Comparison of ENCODE assay signal across 25 mouse cellular contexts in the genomic region with DNA sequence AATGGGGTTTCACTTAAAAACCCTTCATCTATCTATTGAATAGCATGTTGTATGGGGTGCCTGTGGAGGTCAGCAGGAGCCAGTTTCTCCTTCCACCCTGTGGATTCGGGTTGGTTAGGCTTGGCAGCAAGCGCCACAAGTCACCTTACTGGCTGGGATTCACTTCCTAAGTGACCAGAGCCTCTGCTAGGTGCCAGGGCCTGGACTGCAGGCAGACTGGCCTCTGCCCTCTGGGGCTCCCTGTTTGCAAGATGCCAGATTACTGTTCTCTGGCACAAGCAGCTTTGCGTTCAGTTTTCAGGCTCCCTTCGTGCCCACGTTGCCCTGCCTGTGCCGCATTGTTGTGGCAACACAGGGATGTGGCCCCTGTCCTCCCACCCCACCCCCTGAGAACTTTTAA. TPM values are rescaled to one million over a fixed set of nuclear protein-coding genes. Genes with fewer than 3 reads are reported as not detected.
DNase-seq lines count a peak whose midpoint lies in the region; ATAC-seq and TF ChIP-seq lines count a peak whose summit lies in the region.
"Had no signal": no experiment of that assay in that cellular context is flagged by ENCODE, and none has a peak within 500 bp of the region (broad histone marks: within the 10 kb centered on the region; RNA-seq: fewer than 3 reads in every experiment).

No protein-coding gene starts in this region.

- H3K27me3 ChIP-seq in midbrain, embryonic 16.5 days (ENCODE audit: control insufficient read depth, insufficient read depth, low read depth, low read length), result no peaks in the 10 kb centered on the region
- no peaks in the 10 kb centered on the region for H3K27me3 ChIP-seq in midbrain, postnatal 0 days (ENCODE audit: insufficient read depth, low read length)
- H3K27me3 ChIP-seq: heart, embryonic 12.5 days had no signal

- H3K9me3 ChIP-seq in midbrain, embryonic 16.5 days (replicated peaks; ENCODE audit: control insufficient read depth, low read length, poor library complexity, severe bottlenecking), result no peaks in the 10 kb centered on the region
- no peaks in the 10 kb centered on the region for H3K9me3 ChIP-seq in midbrain, postnatal 0 days (ENCODE audit: low read length)
- H3K9me3 ChIP-seq: heart, embryonic 12.5 days had no signal

- no peak overlapping the region for H3K4me3 ChIP-seq in midbrain, embryonic 16.5 days (ENCODE audit: low read depth, low read length)
- no peak overlapping the region for H3K4me3 ChIP-seq in midbrain, postnatal 0 days (ENCODE audit: low read depth, low read length)
- H3K4me3 ChIP-seq: forebrain, embryonic 10.5 days; heart, embryonic 12.5 days; midbrain, embryonic 10.5 days had no signal

- 0 out of 2 replicates have a peak overlapping the region, but pooled peaks have one; percentile 6 for H3K9ac ChIP-seq in midbrain, embryonic 16.5 days (ENCODE audit: low read depth, low read length)
- H3K9ac ChIP-seq in midbrain, postnatal 0 days (replicated peaks; ENCODE audit: low read length, poor library complexity, severe bottlenecking), result no peak overlapping the region
- H3K9ac ChIP-seq: heart, embryonic 12.5 days had no signal

- 91% methylated on average over 6 of the region's 6 CpGs for WGBS in midbrain, embryonic 16.5 days
- WGBS in midbrain, postnatal 0 days, result 86% methylated on average over 6 of the region's 6 CpGs

- no peak for TF ChIP-seq CTCF in midbrain, postnatal 0 days (IDR thresholded peaks at IDR 0.05)

- peaks cover 3% of the 10 kb centered on the region; the same call in 1 of the 2 replicates for H3K36me3 ChIP-seq in midbrain, embryonic 16.5 days (ENCODE audit: control insufficient read depth, insufficient read depth, low read length)
- no peaks in the 10 kb centered on the region for H3K36me3 ChIP-seq in midbrain, postnatal 0 days (ENCODE audit: insufficient read depth, low read length)

- peaks cover 16% of the 10 kb centered on the region for H3K4me1 ChIP-seq in midbrain, embryonic 16.5 days (ENCODE audit: control insufficient read depth, insufficient read depth, low read length)
- H3K4me1 ChIP-seq in midbrain, postnatal 0 days (ENCODE audit: insufficient read depth, low read length), result no peaks in the 10 kb centered on the region

- peak; percentile 6 for DNase-seq in cerebellum, adult 9-10 months
- DNase-seq in cerebellum, adult 11 months, result no peak
- peak; percentile 56 for DNase-seq in kidney, adult 11 months
- no peak for DNase-seq in kidney, postnatal 14 days
- DNase-seq in midbrain, postnatal 0 days (ENCODE audit: low spot score), result no peak
- DNase-seq in kidney, postnatal 25 days, result peak; percentile 27 to 71
- no peak for DNase-seq in right cerebral cortex, postnatal 36 days (ENCODE audit: low spot score in 2 of 2)
- DNase-seq: cerebellum, adult 18-20 months; cerebellum, postnatal 36 days; embryo, embryonic 11 days; gastrocnemius, postnatal 14 days; heart, postnatal 14 days; layer of hippocampus, adult 9-11 months; liver; right cerebral cortex, postnatal 14 days; spleen, adult 18-20 months had no signal

- no peak for ATAC-seq in midbrain, embryonic 16.5 days
- ATAC-seq in midbrain, postnatal 0 days (ENCODE audit: low FRiP score), result no peak
- ATAC-seq: forebrain, embryonic 16.5 days; lung, postnatal 0 days had no signal

- no peak overlapping the region for H3K27ac ChIP-seq in midbrain, embryonic 16.5 days (ENCODE audit: low read length)
- no peak overlapping the region for H3K27ac ChIP-seq in midbrain, postnatal 0 days (ENCODE audit: low read depth, low read length)
- H3K27ac ChIP-seq: forebrain, embryonic 10.5 days; macrophage; midbrain, embryonic 10.5 days had no signal

- H3K4me2 ChIP-seq in midbrain, embryonic 16.5 days (ENCODE audit: low read length), result no peak overlapping the region
- H3K4me2 ChIP-seq in midbrain, postnatal 0 days (ENCODE audit: low read depth, low read length, poor library complexity, severe bottlenecking), result no peak overlapping the region
- H3K4me2 ChIP-seq: heart, embryonic 12.5 days had no signal

RNA-seq across cellular contexts. Expression of a gene that starts 5.1 kb away (rescaled TPM):
- 18.2 and 21.1 TPM in 2 replicates for polyA plus RNA-seq in midbrain, embryonic 16.5 days (2015; fragmentation: Nextera tagmentation; extraction: Ambion mirVana)
- total RNA-seq in midbrain, postnatal 0 days (2014; rRNA removed), result 19.8 and 20.6 TPM in 2 replicates
- 9.9 and 11.6 TPM in 2 replicates for polyA plus RNA-seq in midbrain, postnatal 0 days (2015; fragmentation: Nextera tagmentation; extraction: Ambion mirVana)

RNA-seq across cellular contexts. Expression of a gene that starts 6.5 kb away (rescaled TPM):
- polyA plus RNA-seq in midbrain, embryonic 16.5 days (2015; fragmentation: Nextera tagmentation; extraction: Ambion mirVana), result 8.2 and 9.5 TPM in 2 replicates
- 9.4 and 9.6 TPM in 2 replicates for total RNA-seq in midbrain, postnatal 0 days (2014; rRNA removed)
- 12.7 and 12.9 TPM in 2 replicates for polyA plus RNA-seq in midbrain, postnatal 0 days (2015; fragmentation: Nextera tagmentation; extraction: Ambion mirVana)
- total RNA-seq: gastrocnemius, postnatal 14 days; heart, adult 18-20 months had no signal
- polyA plus RNA-seq: large intestine, adult 2 months; macrophage had no signal

RNA-seq across cellular contexts. Expression of a gene that starts 24.4 kb away (rescaled TPM):
- 24.9 and 28.8 TPM in 2 replicates for polyA plus RNA-seq in midbrain, embryonic 16.5 days (2015; fragmentation: Nextera tagmentation; extraction: Ambion mirVana)
- total RNA-seq in midbrain, postnatal 0 days (2014; rRNA removed), result 17.3 and 17.8 TPM in 2 replicates
- polyA plus RNA-seq in midbrain, postnatal 0 days (2015; fragmentation: Nextera tagmentation; extraction: Ambion mirVana), result 30.2 and 32.5 TPM in 2 replicates

RNA-seq across cellular contexts. Expression of a gene that starts 24.8 kb away (rescaled TPM):
- polyA plus RNA-seq in midbrain, embryonic 16.5 days (2015; fragmentation: Nextera tagmentation; extraction: Ambion mirVana), result 105 TPM in 2 replicates
- total RNA-seq in midbrain, postnatal 0 days (2014; rRNA removed), result 31.4 and 36.7 TPM in 2 replicates
- polyA plus RNA-seq in midbrain, postnatal 0 days (2015; fragmentation: Nextera tagmentation; extraction: Ambion mirVana), result 115 and 116 TPM in 2 replicates

RNA-seq across cellular contexts. Expression of a gene that starts 30.3 kb away (rescaled TPM):
- polyA plus RNA-seq in midbrain, embryonic 16.5 days (2015; fragmentation: Nextera tagmentation; extraction: Ambion mirVana), result 1.5 and 1.6 TPM in 2 replicates
- 5.4 and 8.2 TPM in 2 replicates for total RNA-seq in midbrain, postnatal 0 days (2014; rRNA removed)
- polyA plus RNA-seq in midbrain, postnatal 0 days (2015; fragmentation: Nextera tagmentation; extraction: Ambion mirVana), result 1.2 and 1.4 TPM in 2 replicates

Comparison
In these comparisons a context has a peak if more than half of its experiments do, and no peak if none do; other contexts are left out.
1. DNase-seq: peak in cerebellum, adult 9-10 months (single experiment), kidney, adult 11 months (single experiment) and kidney, postnatal 25 days (2 of 2); none in cerebellum, adult 11 months (single experiment), kidney, postnatal 14 days (single experiment), midbrain, postnatal 0 days (single experiment) and right cerebral cortex, postnatal 36 days (0 of 2).